Comparison of ENCODE assay signal across 8 mouse cellular contexts in genomic region chr19:47067096-47067882, GRCm38 (mm10). TPM values are rescaled to one million over a fixed set of nuclear protein-coding genes. Genes with fewer than 3 reads are reported as not detected.
DNase-seq lines count a peak whose midpoint lies in the region; ATAC-seq lines count a peak whose summit lies in the region.

TSS of gene Taf5 (plus strand) at chr19:47067746.

- no peaks in the 10 kb centered on the region for H3K9me3 ChIP-seq in heart, embryonic 14.5 days (ENCODE audit: control insufficient read depth, low read length)
- no peaks in the 10 kb centered on the region for H3K9me3 ChIP-seq in liver, embryonic 13.5 days (replicated peaks)
- H3K9me3 ChIP-seq in stomach, embryonic 16.5 days (replicated peaks; ENCODE audit: control insufficient read depth, low read length), result no peaks in the 10 kb centered on the region

- peak within 1 kb of the TSS; percentile 78 to 81 for H3K4me3 ChIP-seq in heart, embryonic 14.5 days (ENCODE audit: control insufficient read depth in 1 of 2, insufficient read depth in 1 of 2, low read depth in 1 of 2, low read length in 2 of 2)
- H3K4me3 ChIP-seq in liver, embryonic 13.5 days (replicated peaks), result peak within 1 kb of the TSS; percentile 100
- peak within 1 kb of the TSS; percentile 99 for H3K4me3 ChIP-seq in stomach, embryonic 16.5 days (replicated peaks; ENCODE audit: low read length)

- ATAC-seq in CD4-positive, CD25-positive, alpha-beta regulatory T cell, adult 4 months, result peak; percentile 76
- ATAC-seq in heart, embryonic 14.5 days (ENCODE audit: insufficient number of reproducible peaks, insufficient read depth, low FRiP score, low read depth), result peak; percentile 67
- ATAC-seq in liver, embryonic 13.5 days (ENCODE audit: low read depth), result peak; percentile 51
- peak; percentile 85 for ATAC-seq in stomach, embryonic 16.5 days (ENCODE audit: insufficient read depth, low FRiP score)

- H3K9ac ChIP-seq in heart, embryonic 14.5 days (ENCODE audit: low read length), result peak within 1 kb of the TSS; percentile 90
- peak within 1 kb of the TSS; percentile 98 for H3K9ac ChIP-seq in liver, embryonic 13.5 days
- H3K9ac ChIP-seq in stomach, embryonic 16.5 days (ENCODE audit: low read length), result peak within 1 kb of the TSS; percentile 95

- WGBS in heart, embryonic 14.5 days, result 9% methylated on average over 49 of the region's 49 CpGs
- WGBS in liver, embryonic 13.5 days (ENCODE audit: insufficient replicate concordance), result 8% methylated on average over 49 of the region's 49 CpGs
- WGBS in stomach, embryonic 16.5 days, result 10% methylated on average over 48 of the region's 49 CpGs

- no peaks in the 10 kb centered on the region for H3K27me3 ChIP-seq in heart, embryonic 14.5 days (ENCODE audit: control insufficient read depth, insufficient read depth, low read length)
- H3K27me3 ChIP-seq in liver, embryonic 13.5 days, result no peaks in the 10 kb centered on the region
- H3K27me3 ChIP-seq in stomach, embryonic 16.5 days (ENCODE audit: control insufficient read depth, insufficient read depth, low read length), result no peaks in the 10 kb centered on the region

- H3K27ac ChIP-seq in heart, embryonic 14.5 days (replicated peaks in 1 of 2; ENCODE audit: control insufficient read depth in 1 of 2, insufficient read depth in 1 of 2, low read depth in 2 of 2, low read length in 2 of 2), result peak within 1 kb of the TSS; percentile 71 to 84
- peak within 1 kb of the TSS; percentile 94 for H3K27ac ChIP-seq in liver, embryonic 13.5 days
- peak within 1 kb of the TSS; percentile 87 for H3K27ac ChIP-seq in stomach, embryonic 16.5 days (ENCODE audit: low read length)

- DNase-seq in c-Kit-negative CD71-positive TER-119-positive erythroid progenitor cells, embryonic 14.5 days (ENCODE audit: low read depth, low spot score), result peak; percentile 93
- DNase-seq in fibroblast of lung, adult 2 months (ENCODE audit: low read depth), result peak; percentile 88
- peak; percentile 97 for DNase-seq in kidney, postnatal 14 days
- DNase-seq in liver, embryonic 13.5 days, result peak; percentile 97
- peak; percentile 97 for DNase-seq in neural tube, embryonic 10.5 days (ENCODE audit: extremely low spot score, low spot score)

- H3K4me1 ChIP-seq in heart, embryonic 14.5 days (ENCODE audit: control insufficient read depth in 2 of 2, insufficient read depth in 2 of 2, low read length in 2 of 2), result peaks cover 3 to 8% of the 10 kb centered on the region in 2 experiments
- peaks cover 27% of the 10 kb centered on the region for H3K4me1 ChIP-seq in liver, embryonic 13.5 days (replicated peaks)
- peaks cover 10% of the 10 kb centered on the region for H3K4me1 ChIP-seq in stomach, embryonic 16.5 days (ENCODE audit: control insufficient read depth, insufficient read depth, low read length)

- H3K4me2 ChIP-seq in heart, embryonic 14.5 days (ENCODE audit: low read length), result peak within 1 kb of the TSS; percentile 85
- H3K4me2 ChIP-seq in liver, embryonic 13.5 days, result peak within 1 kb of the TSS; percentile 87
- H3K4me2 ChIP-seq in stomach, embryonic 16.5 days (ENCODE audit: low read depth, low read length), result peak within 1 kb of the TSS; percentile 70

- H3K36me3 ChIP-seq in heart, embryonic 14.5 days (ENCODE audit: control insufficient read depth, insufficient read depth, low read length), result peaks cover 20% of the 10 kb centered on the region
- H3K36me3 ChIP-seq in liver, embryonic 13.5 days, result peaks cover 23% of the 10 kb centered on the region
- peaks cover 2% of the 10 kb centered on the region; the same call in 1 of the 2 replicates for H3K36me3 ChIP-seq in stomach, embryonic 16.5 days (ENCODE audit: control insufficient read depth, insufficient read depth, low read length)

RNA-seq across cellular contexts. Expression of gene Taf5, which starts in this region (rescaled TPM):
- 1 to 10 TPM; 2.0 to 2.8 TPM for polyA plus RNA-seq in CD4-positive, CD25-positive, alpha-beta regulatory T cell, adult 4 months (2017; shearing (Covaris generic))
- 5.4 and 5.7 TPM in 2 replicates for polyA plus RNA-seq in heart, embryonic 14.5 days (2014; fragmentation: Nextera tagmentation; extraction: Ambion mirVana)
- polyA plus RNA-seq in liver, embryonic 13.5 days (2015; fragmentation: Nextera tagmentation; extraction: Ambion mirVana), result 4.3 TPM in 2 replicates
- 2.2 and 3.1 TPM in 2 replicates for polyA plus RNA-seq in stomach, embryonic 16.5 days (2015; fragmentation: Nextera tagmentation; extraction: Ambion mirVana)

Comparison
In these comparisons a context has a peak if more than half of its experiments do, and no peak if none do; other contexts are left out.
1. Peak in every context shown above with its lines: DNase-seq, ATAC-seq, H3K4me3 ChIP-seq and H3K27ac ChIP-seq.